Mouse (Mus musculus) ovary, adult 2 months (tissue): Measurements from ENCODE around the gene Olfr266. TPM values are rescaled to one million over a fixed set of nuclear protein-coding genes. Genes with fewer than 3 reads are reported as not detected.

Experiments used
- polyA plus RNA-seq: library from polyadenylated mRNA; depleted of rRNA; stranded (reverse); fragments of >200 nt; gene quantifications from 2 replicates; pipeline ENCODE4 v1.2.3, GENCODE M21; 2012; rRNA removed

Gene Olfr266
- polyA plus RNA-seq: not detected in 2 replicates

GRCm38 (mm10) chr3:106826187-106826586 is at the start of gene Olfr266:
Gene Olfr266 (minus strand): TSS chr3:106826287.

GRCm38 (mm10) chr3:106789930-106790329 is 36.2 kb downstream of the Olfr266 start, which contains the start of gene Cd53:
Gene Cd53 (minus strand): TSS chr3:106790149.

Other genes starting within 250 kb of the Olfr266 start
- 0.64 and 1.0 TPM in 2 replicates for gene Lrif1, start 141.3 kb downstream of the Olfr266 start, polyA plus RNA-seq
- gene Cd53, start 36.1 kb downstream of the Olfr266 start, polyA plus RNA-seq: 3.0 and 4.1 TPM in 2 replicates
- 1.3 and 1.4 TPM in 2 replicates for gene Kcna3, start 209.9 kb upstream of the Olfr266 start, polyA plus RNA-seq